Mouse (Mus musculus) hindbrain, embryonic 12.5 days (tissue): Measurements from ENCODE around the gene Map3k4. TPM values are rescaled to one million over a fixed set of nuclear protein-coding genes. Genes with fewer than 3 reads are reported as not detected.
"Not testable (repeated sequence)": the region's sequence is repeated elsewhere in the genome, so short reads cannot be mapped to it uniquely, and the experiment has no call there.

Experiments
- ATAC-seq: fragments of 200-750 bp; cut with Nextera tagmentation; 2 replicates; pipeline ENCODE4 v1.8.0; 2017; ENCODE audit warnings: moderate TSS enrichment; ENCODE audit not compliant: low FRiP score
- H3K27ac ChIP-seq: fragments of 300-500 bp; sonication (generic); 2 replicates; pipeline ENCODE4 v1.5.1; 2016; ENCODE audit warnings: mild to moderate bottlenecking
- H3K27me3 ChIP-seq: fragments of 300-500 bp; sonication (generic); 2 replicates; pipeline ENCODE4 v1.6.1; 2016; ENCODE audit warnings: mild to moderate bottlenecking
- H3K36me3 ChIP-seq: fragments of 300-500 bp; sonication (generic); 2 replicates; pipeline ENCODE4 v1.6.1; 2016; ENCODE audit warnings: mild to moderate bottlenecking
- H3K4me1 ChIP-seq: fragments of 300-500 bp; sonication (generic); 2 replicates; pipeline ENCODE4 v1.6.1; 2016
- H3K4me2 ChIP-seq: fragments of 300-500 bp; sonication (generic); replicated peaks from 2 replicates; pipeline ENCODE4 v1.6.1; 2016; ENCODE audit warnings: mild to moderate bottlenecking
- H3K4me3 ChIP-seq: fragments of 300-500 bp; sonication (generic); 2 replicates; pipeline ENCODE4 v1.5.1; 2016; ENCODE audit warnings: mild to moderate bottlenecking
- H3K9ac ChIP-seq: fragments of 300-500 bp; sonication (generic); 2 replicates; pipeline ENCODE4 v1.6.1; 2016; ENCODE audit warnings: mild to moderate bottlenecking, moderate library complexity
- H3K9me3 ChIP-seq: fragments of 300-500 bp; sonication (generic); replicated peaks from 2 replicates; pipeline ENCODE4 v1.6.1; 2016; ENCODE audit warnings: mild to moderate bottlenecking
- WGBS: fragments of 180-500 bp; shearing (Covaris S2); methylation state at CpG from one replicate; pipeline ENCODE4 v1.1.7; 2016; 5-methylcytosine and 5-hydroxymethylcytosine counted together
- polyA plus RNA-seq: library from polyadenylated mRNA; unstranded; fragments of >200 nt; fragmentation: Nextera tagmentation; extraction: Ambion mirVana; gene quantifications from 2 replicates; pipeline ENCODE4 v1.2.1, GENCODE M21; 2016

Gene Map3k4
- polyA plus RNA-seq, 1 experiment from 2014 or later, result 60.3 TPM

DNA sequence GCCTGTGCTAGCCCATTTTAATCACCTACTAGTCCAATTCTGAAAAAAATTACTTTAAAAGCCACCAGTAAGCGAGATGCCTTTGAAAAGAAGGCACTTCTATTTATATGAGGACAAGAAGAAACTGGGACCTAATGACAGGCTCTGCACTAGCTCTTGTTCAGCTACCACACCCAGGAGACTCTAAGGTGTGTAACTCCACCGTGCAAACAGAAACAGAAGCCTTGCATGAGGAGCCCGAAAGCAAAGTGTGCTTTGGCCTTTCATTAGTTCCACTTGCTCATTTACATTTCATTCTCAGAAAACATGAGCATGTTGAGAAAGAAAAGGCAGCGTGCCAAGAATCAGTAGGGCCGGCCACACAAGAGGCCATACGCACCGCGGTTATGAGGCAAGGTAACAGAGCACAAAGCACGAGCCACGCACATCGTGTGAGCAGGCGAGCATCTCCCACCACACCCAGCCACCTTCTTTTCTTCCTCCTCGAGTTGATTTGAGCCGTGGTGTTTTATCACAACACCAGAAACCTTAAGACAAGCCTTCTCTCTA, 18.4 kb downstream of the Map3k4 start:
- H3K36me3 ChIP-seq, result no peaks in the 10 kb centered on the region
- no peaks in the 10 kb centered on the region for H3K27me3 ChIP-seq
- no peak overlapping the region for H3K4me2 ChIP-seq
- 62% methylated on average over 14 of the region's 14 CpGs for WGBS
- ATAC-seq, result no peak
- no peaks in the 10 kb centered on the region for H3K9me3 ChIP-seq
- H3K27ac ChIP-seq, result no peak overlapping the region
- H3K4me3 ChIP-seq, result no peak overlapping the region
- peaks cover 23% of the 10 kb centered on the region for H3K4me1 ChIP-seq
- no peak overlapping the region for H3K9ac ChIP-seq

DNA sequence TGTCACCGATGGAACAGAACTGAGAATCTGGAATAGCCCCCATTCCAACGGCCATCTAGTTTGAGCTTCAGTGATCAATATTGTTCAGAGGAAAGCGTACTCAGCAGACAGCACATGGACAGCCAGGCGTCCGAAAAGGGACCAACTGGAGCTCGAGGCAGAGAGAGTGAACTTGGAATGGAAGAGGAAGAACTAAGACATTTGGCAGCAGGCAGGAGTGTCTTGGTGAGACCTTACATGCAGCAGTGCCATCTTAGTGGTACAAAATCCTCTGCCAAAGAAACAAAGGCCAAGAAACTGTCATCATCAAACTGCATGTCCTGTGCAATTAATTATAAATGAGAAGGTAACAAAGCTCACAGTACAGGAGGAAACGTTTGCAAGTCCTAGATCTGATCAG, 19.2 kb downstream of the Map3k4 start:
- Histone ChIP-seq H3K9ac (no peak overlapping the region), H3K36me3 (no peaks in the 10 kb centered on the region), H3K27ac (no peak overlapping the region), H3K4me3 (no peak overlapping the region), H3K9me3 (no peaks in the 10 kb centered on the region), H3K27me3 (no peaks in the 10 kb centered on the region), H3K4me2 (no peak overlapping the region), H3K4me1 (peaks cover 25% of the 10 kb centered on the region)
- no peak for ATAC-seq
- 85% methylated on average over 7 of the region's 7 CpGs for WGBS

DNA sequence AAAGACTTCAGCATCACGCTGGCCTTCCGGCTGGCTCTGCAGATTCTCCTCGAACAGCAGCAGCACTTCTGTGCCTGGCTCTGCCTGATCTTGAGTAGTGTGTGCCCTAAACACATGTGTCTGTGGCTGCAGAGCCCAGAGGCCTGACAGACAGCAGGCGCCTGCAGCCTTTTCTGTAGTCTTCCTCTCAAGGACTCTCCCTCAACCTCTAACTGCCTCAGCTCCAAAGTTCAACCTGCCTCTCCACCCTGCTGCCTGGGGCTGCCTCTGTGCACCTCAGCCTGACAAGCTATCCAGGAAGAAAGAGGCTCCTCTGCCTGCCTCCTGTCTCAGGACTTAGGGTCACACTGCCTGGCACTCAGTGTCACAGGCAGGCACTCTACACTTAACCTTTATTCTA, 20.6 kb downstream of the Map3k4 start:
- peaks cover 37% of the 10 kb centered on the region for H3K4me1 ChIP-seq
- 88% methylated on average over 4 of the region's 4 CpGs for WGBS
- H3K27me3 ChIP-seq, result no peaks in the 10 kb centered on the region

DNA sequence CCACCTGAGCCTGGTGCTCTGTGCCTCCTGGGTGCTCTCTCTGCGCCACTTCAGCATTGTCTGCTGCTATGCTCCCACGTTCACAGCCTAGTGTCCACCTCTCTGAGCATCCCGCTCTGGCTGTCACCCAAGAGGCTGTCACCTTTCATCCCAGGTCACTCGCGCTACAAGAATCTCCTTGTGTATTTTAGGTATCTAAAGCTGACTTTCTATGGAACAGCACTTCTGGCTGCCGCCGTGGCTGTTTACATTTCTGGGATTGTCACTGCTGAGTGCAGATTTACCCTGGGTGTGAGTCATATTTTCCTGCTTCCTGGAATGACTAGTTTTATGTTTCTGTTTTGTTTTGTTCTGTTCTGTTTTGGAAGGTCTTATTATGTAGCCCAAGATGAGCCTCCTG, 21.3 kb downstream of the Map3k4 start:
- 84% methylated on average over 7 of the region's 7 CpGs for WGBS

More for the DNA sequence above, 20.6 kb downstream of the Map3k4 start:
- no peak for ATAC-seq
- Histone ChIP-seq H3K9me3 (no peaks in the 10 kb centered on the region), H3K4me2 (no peak overlapping the region), H3K27ac (no peak overlapping the region), H3K9ac (no peak overlapping the region), H3K4me3 (no peak overlapping the region), H3K36me3 (no peaks in the 10 kb centered on the region)

DNA sequence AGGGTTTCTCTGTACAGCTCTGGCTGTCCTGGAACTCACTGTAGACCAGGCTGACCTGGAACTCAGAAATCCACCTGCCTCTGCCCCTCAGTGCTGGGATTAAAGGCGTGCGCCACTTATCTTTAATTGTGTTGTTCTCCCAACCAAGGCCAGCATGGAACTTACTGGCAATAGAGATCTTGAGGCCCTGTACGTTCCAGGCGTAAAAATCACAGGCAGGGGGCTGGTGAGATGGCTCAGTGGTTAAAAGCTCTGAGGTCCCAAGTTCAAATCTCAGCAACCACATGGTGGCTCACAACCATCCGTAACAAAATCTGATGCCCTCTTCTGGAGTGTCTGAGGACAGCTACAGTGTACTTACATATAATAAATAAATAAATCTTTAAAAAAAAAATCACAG, 22.7 kb downstream of the Map3k4 start:
- peaks cover 43% of the 10 kb centered on the region for H3K4me1 ChIP-seq

More for the DNA sequence above, 21.3 kb downstream of the Map3k4 start:
- Histone ChIP-seq H3K9ac (no peak overlapping the region), H3K9me3 (no peaks in the 10 kb centered on the region), H3K4me3 (no peak overlapping the region), H3K36me3 (no peaks in the 10 kb centered on the region), H3K4me2 (no peak overlapping the region), H3K4me1 (peaks cover 41% of the 10 kb centered on the region), H3K27me3 (no peaks in the 10 kb centered on the region), H3K27ac (no peak overlapping the region)
- no peak for ATAC-seq

DNA sequence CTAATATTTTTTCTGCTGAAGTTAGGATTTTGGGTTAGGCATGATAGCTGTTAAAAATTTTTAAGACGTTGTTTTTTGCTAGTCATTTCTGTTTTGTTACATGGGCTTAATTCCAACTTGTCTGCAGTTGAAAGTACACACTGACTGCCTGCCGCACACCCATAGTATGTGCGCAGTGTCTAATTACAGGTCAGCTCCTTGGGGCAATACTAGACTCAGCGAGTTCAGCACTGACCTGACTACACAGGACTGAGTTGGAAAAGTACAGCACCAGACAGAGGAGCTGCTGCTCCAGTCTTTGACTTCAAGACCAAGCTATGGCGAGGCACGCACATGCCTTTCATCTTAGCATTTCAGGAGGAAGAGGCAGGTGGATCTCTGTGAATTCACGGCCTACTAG, 24.2 kb downstream of the Map3k4 start:
- WGBS, result 86% methylated on average over 7 of the region's 7 CpGs
- H3K4me2 ChIP-seq, result no peak overlapping the region
- H3K4me1 ChIP-seq, result peaks cover 35% of the 10 kb centered on the region
- H3K9me3 ChIP-seq, result no peaks in the 10 kb centered on the region
- no peak for ATAC-seq
- no peaks in the 10 kb centered on the region for H3K27me3 ChIP-seq
- no peak overlapping the region for H3K4me3 ChIP-seq
- H3K36me3 ChIP-seq, result no peaks in the 10 kb centered on the region
- no peak overlapping the region for H3K9ac ChIP-seq
- H3K27ac ChIP-seq, result no peak overlapping the region

More for the DNA sequence above, 22.7 kb downstream of the Map3k4 start:
- not testable (repeated sequence) for H3K4me2 ChIP-seq, H3K9ac ChIP-seq, H3K27me3 ChIP-seq, H3K27ac ChIP-seq, H3K4me3 ChIP-seq, H3K9me3 ChIP-seq, H3K36me3 ChIP-seq, ATAC-seq
- WGBS, result 93% methylated on average over 5 of the region's 5 CpGs

DNA sequence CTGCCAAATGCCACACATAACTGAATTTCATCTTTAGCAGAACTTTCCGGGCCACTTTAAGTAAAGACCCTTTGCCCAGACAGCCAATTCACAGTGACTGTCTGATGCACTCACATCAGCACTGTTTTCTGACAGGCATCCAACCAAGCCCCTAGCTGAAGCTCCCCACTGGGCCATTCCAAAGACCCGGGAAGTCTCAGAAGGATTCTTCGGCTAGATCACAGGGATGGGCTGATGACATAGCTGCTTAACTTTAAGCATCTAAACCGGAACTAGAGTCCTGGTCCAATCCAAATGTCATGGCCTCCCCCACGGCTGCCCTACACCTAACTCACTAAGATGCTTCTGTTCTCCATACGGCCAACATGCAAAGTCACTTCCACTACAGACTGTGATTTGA, 25.0 kb downstream of the Map3k4 start:
- Histone ChIP-seq H3K27ac (no peak overlapping the region), H3K9me3 (no peaks in the 10 kb centered on the region), H3K27me3 (no peaks in the 10 kb centered on the region), H3K4me3 (no peak overlapping the region), H3K36me3 (0 out of 2 replicates have a peak, but pooled peaks cover under 1% of the 10 kb centered on the region), H3K4me2 (no peak overlapping the region), H3K4me1 (peaks cover 35% of the 10 kb centered on the region), H3K9ac (no peak overlapping the region)
- ATAC-seq, result no peak
- 66% methylated on average over 6 of the region's 6 CpGs for WGBS

DNA sequence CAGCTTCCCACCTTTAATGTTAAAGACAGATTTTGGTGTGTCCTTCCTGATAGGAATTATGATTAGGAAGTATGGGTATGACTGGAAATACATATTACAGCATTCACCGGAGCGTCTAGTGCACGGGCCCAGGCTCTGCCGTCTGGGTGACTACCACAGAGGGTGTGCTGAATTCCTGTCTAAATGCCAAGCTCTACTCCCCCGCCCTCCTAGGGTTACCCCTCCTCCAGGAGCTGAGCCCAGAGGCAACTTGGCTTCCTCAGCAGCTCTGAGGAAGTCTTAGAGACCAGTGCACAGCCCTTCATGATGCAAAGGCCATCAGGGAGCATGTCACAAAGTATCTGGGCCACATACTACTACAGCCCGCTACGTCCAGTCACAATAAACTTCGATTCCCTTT, 25.7 kb downstream of the Map3k4 start:
- no peak overlapping the region for H3K9ac ChIP-seq
- H3K27ac ChIP-seq, result no peak overlapping the region
- 0 out of 2 replicates have a peak, but pooled peaks cover 6% of the 10 kb centered on the region for H3K36me3 ChIP-seq
- 0 out of 2 replicates have a peak, but pooled peaks cover 3% of the 10 kb centered on the region for H3K9me3 ChIP-seq
- H3K4me2 ChIP-seq, result no peak overlapping the region
- no peak overlapping the region for H3K4me3 ChIP-seq
- no peak for ATAC-seq
- H3K27me3 ChIP-seq, result no peaks in the 10 kb centered on the region
- 91% methylated on average over 8 of the region's 8 CpGs for WGBS
- peaks cover 35% of the 10 kb centered on the region for H3K4me1 ChIP-seq

DNA sequence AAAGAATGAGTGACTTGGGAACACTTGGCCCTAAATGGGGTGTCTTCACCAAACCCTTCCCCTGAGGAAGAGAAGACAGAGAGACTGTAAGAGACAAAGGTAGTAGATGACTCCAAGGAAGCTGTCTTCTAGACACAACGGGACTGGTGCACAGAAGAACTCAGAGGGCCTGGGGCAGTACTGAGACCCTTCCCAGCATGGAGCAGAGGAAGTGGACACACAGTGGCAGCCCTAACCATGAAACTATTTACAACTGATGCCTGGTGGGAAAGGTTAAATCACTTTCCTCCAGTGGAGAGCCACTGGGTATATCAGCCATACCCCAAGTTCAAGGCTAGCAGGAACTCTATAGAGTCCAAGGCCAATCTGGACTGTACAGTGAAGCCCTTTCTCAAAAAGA, 26.2 kb downstream of the Map3k4 start:
- WGBS, result 97% methylated on average over 1 of the region's 1 CpGs
- H3K9me3 ChIP-seq, result 0 out of 2 replicates have a peak, but pooled peaks cover 3% of the 10 kb centered on the region
- H3K4me2 ChIP-seq, result no peak overlapping the region
- 0 out of 2 replicates have a peak, but pooled peaks cover 6% of the 10 kb centered on the region for H3K36me3 ChIP-seq
- peaks cover 35% of the 10 kb centered on the region for H3K4me1 ChIP-seq
- no peak overlapping the region for H3K9ac ChIP-seq
- no peak overlapping the region for H3K27ac ChIP-seq
- H3K27me3 ChIP-seq, result no peaks in the 10 kb centered on the region
- H3K4me3 ChIP-seq, result no peak overlapping the region
- no peak for ATAC-seq

DNA sequence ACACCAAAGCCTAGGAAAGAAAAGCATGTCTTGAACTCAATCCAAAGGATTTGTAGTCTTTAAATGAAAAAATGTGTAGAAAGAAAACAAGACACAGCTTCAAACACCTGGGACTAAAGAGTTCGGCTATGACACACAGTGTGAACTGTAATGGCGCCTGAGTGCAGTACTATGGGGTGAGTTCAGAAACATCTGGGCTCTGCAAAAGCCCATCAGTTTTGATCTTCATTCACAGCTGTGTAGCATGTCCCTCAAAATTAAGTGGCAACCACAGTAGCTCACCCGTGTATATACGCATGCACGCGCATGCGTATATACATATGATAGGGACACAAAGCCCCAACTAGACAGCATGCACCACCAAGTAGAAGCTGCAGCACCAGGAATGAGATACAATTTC, 27.4 kb downstream of the Map3k4 start:
- Histone ChIP-seq H3K4me3 (no peak overlapping the region), H3K36me3 (0 out of 2 replicates have a peak, but pooled peaks cover 6% of the 10 kb centered on the region), H3K27me3 (no peaks in the 10 kb centered on the region), H3K4me1 (peaks cover 33% of the 10 kb centered on the region), H3K9me3 (0 out of 2 replicates have a peak, but pooled peaks cover 3% of the 10 kb centered on the region), H3K4me2 (no peak overlapping the region), H3K9ac (no peak overlapping the region), H3K27ac (peak overlapping the region; percentile 66)
- WGBS, result 84% methylated on average over 7 of the region's 7 CpGs
- ATAC-seq, result peak; percentile 68; the same call in 1 of the 2 replicates

DNA sequence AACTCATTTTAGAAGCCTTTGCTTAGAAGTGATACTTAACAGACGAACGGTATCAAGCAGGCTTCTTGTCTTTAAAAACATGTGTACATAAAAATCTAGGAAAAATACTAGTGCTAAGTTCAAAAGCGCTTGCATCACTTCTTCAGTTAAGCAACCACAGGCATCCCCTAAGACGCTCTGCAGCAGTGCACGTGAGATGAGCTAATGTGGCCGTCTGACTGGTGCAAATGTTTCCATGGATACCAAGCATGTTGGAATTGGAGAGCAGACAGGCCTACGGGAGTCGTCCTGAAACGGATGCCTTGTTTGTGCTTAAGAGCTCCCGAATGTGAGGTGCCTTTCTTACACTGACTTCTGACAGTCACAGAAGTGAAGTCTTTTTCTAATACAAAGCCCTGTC, 27.9 kb downstream of the Map3k4 start:
- Histone ChIP-seq H3K9ac (no peak overlapping the region), H3K36me3 (0 out of 2 replicates have a peak, but pooled peaks cover 6% of the 10 kb centered on the region)

DNA sequence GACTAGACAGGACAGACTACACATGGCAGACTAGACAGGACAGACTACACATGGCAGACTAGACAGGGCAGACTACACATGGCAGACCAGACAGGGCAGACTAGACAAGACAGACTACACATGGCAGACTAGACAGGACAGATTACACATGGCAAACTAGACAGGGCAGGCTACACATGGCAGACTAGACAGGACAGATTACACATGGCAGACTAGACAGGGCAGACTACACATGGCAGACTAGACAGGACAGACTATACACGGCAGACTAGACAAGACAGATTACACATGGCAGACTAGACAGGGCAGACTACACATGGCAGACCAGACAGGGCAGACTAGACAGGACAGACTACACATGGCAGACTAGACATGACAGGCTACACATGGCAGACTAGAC, 28.8 kb downstream of the Map3k4 start:
- ATAC-seq, H3K9me3 ChIP-seq, H3K4me3 ChIP-seq, H3K9ac ChIP-seq, H3K4me2 ChIP-seq, H3K27ac ChIP-seq, H3K36me3 ChIP-seq, H3K27me3 ChIP-seq: not testable (repeated sequence)
- WGBS, result 96% methylated on average over 1 of the region's 1 CpGs
- peaks cover 33% of the 10 kb centered on the region for H3K4me1 ChIP-seq

More for the DNA sequence above, 27.9 kb downstream of the Map3k4 start:
- Histone ChIP-seq H3K4me3 (no peak overlapping the region), H3K4me1 (peaks cover 33% of the 10 kb centered on the region), H3K4me2 (no peak overlapping the region), H3K9me3 (0 out of 2 replicates have a peak, but pooled peaks cover 3% of the 10 kb centered on the region), H3K27me3 (no peaks in the 10 kb centered on the region), H3K27ac (peak overlapping the region; percentile 66)
- peak; percentile 90 for ATAC-seq
- WGBS, result 28% methylated on average over 10 of the region's 10 CpGs

DNA sequence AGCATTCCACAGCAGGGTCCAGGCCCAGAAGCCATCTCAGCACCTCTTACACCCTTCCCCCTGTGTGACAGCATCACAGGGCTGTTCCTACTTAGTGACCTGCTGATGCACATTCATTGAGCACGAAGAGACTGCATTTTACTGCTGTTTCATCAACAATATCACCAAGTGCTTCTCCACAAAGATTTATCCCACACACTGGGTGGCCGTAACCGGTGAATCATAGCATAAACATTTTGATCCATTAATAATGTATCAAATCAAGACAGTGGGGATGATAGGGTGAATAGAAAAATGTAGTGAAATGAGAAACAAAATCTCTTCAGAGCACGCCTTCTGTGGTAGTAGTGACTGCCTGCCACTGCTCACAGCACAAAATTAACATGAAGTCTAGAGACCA, 29.7 kb downstream of the Map3k4 start:
- ATAC-seq, result no peak
- peaks cover 28% of the 10 kb centered on the region for H3K4me1 ChIP-seq
- H3K4me2 ChIP-seq, result no peak overlapping the region
- WGBS, result 95% methylated on average over 4 of the region's 4 CpGs
- H3K9me3 ChIP-seq, result 0 out of 2 replicates have a peak, but pooled peaks cover 3% of the 10 kb centered on the region
- no peak overlapping the region for H3K4me3 ChIP-seq
- no peaks in the 10 kb centered on the region for H3K27me3 ChIP-seq
- 0 out of 2 replicates have a peak, but pooled peaks cover 6% of the 10 kb centered on the region for H3K36me3 ChIP-seq
- H3K27ac ChIP-seq, result no peak overlapping the region
- H3K9ac ChIP-seq, result no peak overlapping the region
